ENCODE assay signal across 8 mouse cellular contexts in genomic region chr2:173275343-173276201, GRCm38 (mm10). TPM values are rescaled to one million over a fixed set of nuclear protein-coding genes. Genes with fewer than 3 reads are reported as not detected.
DNase-seq lines count a peak whose midpoint lies in the region; ATAC-seq and TF ChIP-seq lines count a peak whose summit lies in the region.

No protein-coding gene starts in this region.

- DNase-seq in B cell, adult 2 months: peak; percentile 42 to 50
- DNase-seq in G1E (ENCODE audit: low spot score): no peak
- DNase-seq in heart, adult 2 months: peak; percentile 84
- DNase-seq in kidney, postnatal 0 days (ENCODE audit: low spot score): peak; percentile 50
- DNase-seq in lung, postnatal 14 days: peak; percentile 66
- peak; percentile 54 for DNase-seq in splenic B cell, adult 2 months (ENCODE audit: low read depth, low spot score)
- DNase-seq in urinary bladder, adult 2 months (ENCODE audit: low spot score): no peak

- peaks cover 97% of the 10 kb centered on the region for H3K9me3 ChIP-seq in G1E (replicated peaks)
- no peaks in the 10 kb centered on the region for H3K9me3 ChIP-seq in kidney, postnatal 0 days (replicated peaks; ENCODE audit: low read length)

- intact Hi-C loops in heart, adult 2 months (cut with DNase I): loop anchor here (1.0 to 5.0 kb wide), 5 partner anchors 17 to 177 kb away; no protein-coding TSS in a partner anchor

- H3K9ac ChIP-seq in heart, adult 2 months (ENCODE audit: low read depth, low read length): peak overlapping the region; percentile 97
- H3K9ac ChIP-seq in kidney, postnatal 0 days (ENCODE audit: low read depth, low read length): peak overlapping the region; percentile 96

- TF ChIP-seq EP300 in heart, adult 2 months (IDR thresholded peaks at IDR 0.05; ENCODE audit: insufficient read depth, low read depth, low read length): no peak

- no peak for ATAC-seq in G1E (ENCODE audit: extremely low read depth, insufficient number of reproducible peaks, low FRiP score, poor library complexity, severe bottlenecking)
- ATAC-seq in kidney, postnatal 0 days (replicated peaks; ENCODE audit: low FRiP score, low read depth): peak; percentile 4

- under 1% methylated on average over 90 of the region's 93 CpGs for WGBS in heart, adult 2 months
- under 1% methylated on average over 76 of the region's 93 CpGs for WGBS in kidney, postnatal 0 days

- H3K79me2 ChIP-seq in heart, adult 2 months (replicated peaks; ENCODE audit: control insufficient read depth, insufficient read depth, low read length): peaks cover 2% of the 10 kb centered on the region; the same call in 1 of the 2 replicates

- no peaks in the 10 kb centered on the region for H3K36me3 ChIP-seq in G1E (replicated peaks)
- H3K36me3 ChIP-seq in heart, adult 2 months (ENCODE audit: control insufficient read depth, insufficient read depth, low read length): no peaks in the 10 kb centered on the region
- no peaks in the 10 kb centered on the region for H3K36me3 ChIP-seq in kidney, postnatal 0 days (ENCODE audit: insufficient read depth, low read length)
- no peaks in the 10 kb centered on the region for H3K36me3 ChIP-seq in splenic B cell, adult 2 months (ENCODE audit: control insufficient read depth, insufficient read depth, low read length, poor library complexity, severe bottlenecking)

- H3K4me3 ChIP-seq in G1E (ENCODE audit: low read depth, low read length): peak overlapping the region; percentile 16; the same call in 1 of the 2 replicates
- H3K4me3 ChIP-seq in cortical plate, adult 2 months (ENCODE audit: insufficient read depth, low read length): peak overlapping the region; percentile 53
- H3K4me3 ChIP-seq in heart, adult 2 months: peak overlapping the region; percentile 85
- H3K4me3 ChIP-seq in kidney, postnatal 0 days (replicated peaks; ENCODE audit: low read depth, low read length): peak overlapping the region; percentile 90

- no peaks in the 10 kb centered on the region for H3K27me3 ChIP-seq in G1E (ENCODE audit: insufficient read depth, low read length)
- H3K27me3 ChIP-seq in heart, adult 2 months (ENCODE audit: control insufficient read depth, insufficient read depth, low read length): no peaks in the 10 kb centered on the region
- no peaks in the 10 kb centered on the region for H3K27me3 ChIP-seq in kidney, postnatal 0 days (ENCODE audit: insufficient read depth, low read length)
- H3K27me3 ChIP-seq in splenic B cell, adult 2 months (ENCODE audit: control insufficient read depth, insufficient read depth, low read length, poor library complexity, severe bottlenecking): 0 out of 2 replicates have a peak, but pooled peaks cover 3% of the 10 kb centered on the region

- peak overlapping the region; percentile 86 for H3K4me2 ChIP-seq in kidney, postnatal 0 days (ENCODE audit: low read length)

- no peak for TF ChIP-seq POLR2A in cortical plate, adult 2 months (IDR thresholded peaks at IDR 0.05; ENCODE audit: extremely low read depth, insufficient read depth, low read length)
- 0 out of 2 replicates have a peak, but pooled peaks have one; percentile 1 for TF ChIP-seq POLR2A in heart, adult 2 months (IDR thresholded peaks at IDR 0.05; ENCODE audit: insufficient read depth, low read depth, low read length)

- no peak for TF ChIP-seq CTCF in G1E (IDR thresholded peaks at IDR 0.05; ENCODE audit: low read depth, low read length)
- TF ChIP-seq CTCF in cortical plate, adult 2 months (IDR thresholded peaks at IDR 0.05; ENCODE audit: extremely low read depth, insufficient read depth, low read length): no peak
- no peak for TF ChIP-seq CTCF in heart, adult 2 months (IDR thresholded peaks at IDR 0.05)
- no peak for TF ChIP-seq CTCF in kidney, postnatal 0 days (IDR thresholded peaks at IDR 0.05; ENCODE audit: low read depth)

- H3K4me1 ChIP-seq in G1E (ENCODE audit: insufficient read depth, low read depth, low read length): no peaks in the 10 kb centered on the region
- H3K4me1 ChIP-seq in cortical plate, adult 2 months (ENCODE audit: control insufficient read depth, insufficient read depth, low read length): no peaks in the 10 kb centered on the region; the same call in 1 of the 2 replicates
- peaks cover 6% of the 10 kb centered on the region for H3K4me1 ChIP-seq in heart, adult 2 months (ENCODE audit: control insufficient read depth, insufficient read depth, low read length)
- peaks cover 16% of the 10 kb centered on the region; the same call in 1 of the 2 replicates for H3K4me1 ChIP-seq in kidney, postnatal 0 days (replicated peaks; ENCODE audit: insufficient read depth, low read length)

- H3K27ac ChIP-seq in cortical plate, adult 2 months (ENCODE audit: insufficient read depth, low read length): 0 out of 2 replicates have a peak overlapping the region, but pooled peaks have one; percentile 80
- H3K27ac ChIP-seq in heart, adult 2 months: peak overlapping the region; percentile 90
- peak overlapping the region; percentile 86 for H3K27ac ChIP-seq in kidney, postnatal 0 days

RNA-seq across cellular contexts. Expression of gene Pmepa1, which starts 0.8 kb away (rescaled TPM):
- total RNA-seq in G1E (2014; fragmentation: Nextera tagmentation) (not detected in 2 replicates), G1E (2017) (0.05 TPM in 1 of 2 replicates, not detected in the other)
- polyA plus RNA-seq in G1E (2012): not detected in 2 replicates
- 39.8 and 42.3 TPM in 2 replicates for polyA plus RNA-seq in cortical plate, adult 2 months (2012; rRNA removed)
- total RNA-seq in heart, adult 2 months (2021): 10 to 100 TPM; 28.4 to 31.4 TPM
- polyA plus RNA-seq in heart, adult 2 months (2012; rRNA removed): 37.4 and 41.7 TPM in 2 replicates
- polyA plus RNA-seq in kidney, postnatal 0 days (2015; fragmentation: Nextera tagmentation; extraction: Ambion mirVana): 5.8 and 6.2 TPM in 2 replicates
- polyA plus RNA-seq in urinary bladder, adult 2 months (2012; rRNA removed): 37.0 and 54.0 TPM in 2 replicates

RNA-seq across cellular contexts. Expression of gene Zbp1, which starts 56.8 kb away (rescaled TPM):
- total RNA-seq in G1E (2014; fragmentation: Nextera tagmentation) (not detected in 2 replicates), G1E (2017) (0.11 TPM in 1 of 2 replicates, not detected in the other)
- polyA plus RNA-seq in G1E (2012): not detected in 2 replicates
- 0.55 and 1.0 TPM in 2 replicates for polyA plus RNA-seq in cortical plate, adult 2 months (2012; rRNA removed)
- total RNA-seq in heart, adult 2 months (2021): under 1 TPM; 0.47 to 0.91 TPM
- 1.2 and 1.8 TPM in 2 replicates for polyA plus RNA-seq in heart, adult 2 months (2012; rRNA removed)
- 1.3 and 1.7 TPM in 2 replicates for polyA plus RNA-seq in kidney, postnatal 0 days (2015; fragmentation: Nextera tagmentation; extraction: Ambion mirVana)
- polyA plus RNA-seq in urinary bladder, adult 2 months (2012; rRNA removed): 11.3 and 15.7 TPM in 2 replicates

Comparison
In these comparisons a context has a peak if more than half of its experiments do, and no peak if none do; other contexts are left out.
1. DNase-seq: peak in B cell, adult 2 months (2 of 2), heart, adult 2 months (2 of 2), kidney, postnatal 0 days (single experiment), lung, postnatal 14 days (single experiment) and splenic B cell, adult 2 months (single experiment); none in G1E (single experiment) and urinary bladder, adult 2 months (single experiment).
2. H3K4me3 ChIP-seq: peak in every context shown above with its lines; median percentile 90 in kidney, postnatal 0 days; 85 in heart, adult 2 months; 53 in cortical plate, adult 2 months; 16 in G1E.
3. Peak in every context shown above with its lines, with median percentiles within 50 percentile points of each other: H3K27ac ChIP-seq.